Mouse (Mus musculus): Measurements from ENCODE around the gene Camsap2.

- no peak for TF ChIP-seq CTCF (IDR thresholded peaks at IDR 0.05; ENCODE audit: borderline replicate concordance, insufficient read depth, low read length)
- no peak for TF ChIP-seq POLR2A (IDR thresholded peaks at IDR 0.05; ENCODE audit: low read depth, low read length)
Observed at GRCm38 (mm10) chr1:136343727-136344126, 2.2 kb downstream of the Camsap2 start.

All from embryonic fibroblast, embryonic 13.5 days (primary cell).